Mouse (Mus musculus) frontal cortex, adult 2 months (tissue): ENCODE measurements around the gene Pagr1a. TPM values are rescaled to one million over a fixed set of nuclear protein-coding genes. Genes with fewer than 3 reads are reported as not detected.

Source experiments
- DNase-seq, 2 experiments: peaks; one replicate each; pipeline ENCODE4 v3.0.0; 2022; ENCODE audit warnings: low spot score in 1 of 2; ENCODE audit errors: extremely low spot score in 1 of 2
- polyA plus RNA-seq: library from polyadenylated mRNA; depleted of rRNA; stranded (reverse); fragments of >200 nt; gene quantifications from 2 replicates; pipeline ENCODE4 v1.2.3, GENCODE M21; 2012

Gene Pagr1a
- polyA plus RNA-seq, 1 experiment, result 30.0 TPM

GRCm38 (mm10) chr7:127021563-127022527 lies 4.7 kb upstream of the Pagr1a start:
- DNase-seq, result no peak

DNA sequence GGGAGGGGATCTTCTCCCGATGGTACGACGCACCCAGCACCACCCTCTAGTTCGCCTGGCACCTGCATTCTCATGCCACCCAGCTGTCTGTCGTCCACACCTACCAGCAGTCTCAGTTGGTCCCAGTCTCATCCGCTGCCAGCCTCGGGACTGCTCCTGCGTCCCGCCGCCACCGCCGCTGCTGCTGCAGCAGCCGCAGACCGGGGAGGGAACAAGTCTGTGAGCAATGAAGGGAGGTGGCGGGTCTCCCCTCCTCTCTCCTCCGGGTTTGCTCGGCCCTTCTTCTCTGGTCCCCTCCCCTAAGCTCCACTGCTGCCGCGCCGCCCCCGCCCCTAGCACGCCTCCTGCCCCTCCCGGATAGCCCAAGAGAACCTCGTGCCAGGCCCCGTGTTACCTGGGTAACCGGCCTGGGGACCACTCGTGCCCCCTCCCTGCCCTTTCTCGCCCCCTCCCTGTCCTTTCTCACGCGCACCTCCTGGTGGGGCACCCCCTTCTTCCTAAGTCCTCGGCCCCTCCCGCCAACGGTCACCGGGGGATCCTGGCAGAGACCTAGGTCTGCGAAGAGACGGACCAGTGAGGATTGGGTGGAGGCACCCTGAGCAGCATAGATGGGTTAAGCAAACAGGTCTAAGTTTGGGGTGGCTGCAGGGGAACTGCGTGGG lies 3.9 kb upstream of the Pagr1a start, which contains the start of the genes Gm42742 and Prrt2:
Gene Gm42742, minus strand, starts transcription at position 197 of the 662 bp plus-strand sequence.
Gene Prrt2, minus strand, starts transcription at position 311 of the 662 bp plus-strand sequence.
- DNase-seq, result peak; percentile 51 to 74

DNA sequence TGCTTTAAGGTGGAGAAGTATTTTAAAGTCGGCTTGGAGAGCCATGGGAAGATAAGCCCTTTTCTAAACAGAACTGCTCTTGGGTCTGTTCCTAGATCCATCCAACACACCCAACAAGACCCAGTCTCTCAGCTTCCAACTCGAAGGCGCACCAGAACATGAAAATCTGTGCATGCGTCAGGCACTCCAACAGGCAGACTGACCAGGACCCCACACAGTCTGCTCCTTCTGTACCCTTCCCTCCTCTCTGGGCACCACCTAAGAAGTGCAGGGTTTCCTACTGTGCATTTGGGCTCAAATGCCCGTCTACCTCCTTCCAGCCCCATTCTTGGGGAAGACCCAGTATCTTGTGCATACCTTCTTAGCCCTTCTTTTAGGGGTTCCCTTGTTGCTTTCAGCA lies 3.3 kb upstream of the Pagr1a start:
- DNase-seq, result no peak

DNA sequence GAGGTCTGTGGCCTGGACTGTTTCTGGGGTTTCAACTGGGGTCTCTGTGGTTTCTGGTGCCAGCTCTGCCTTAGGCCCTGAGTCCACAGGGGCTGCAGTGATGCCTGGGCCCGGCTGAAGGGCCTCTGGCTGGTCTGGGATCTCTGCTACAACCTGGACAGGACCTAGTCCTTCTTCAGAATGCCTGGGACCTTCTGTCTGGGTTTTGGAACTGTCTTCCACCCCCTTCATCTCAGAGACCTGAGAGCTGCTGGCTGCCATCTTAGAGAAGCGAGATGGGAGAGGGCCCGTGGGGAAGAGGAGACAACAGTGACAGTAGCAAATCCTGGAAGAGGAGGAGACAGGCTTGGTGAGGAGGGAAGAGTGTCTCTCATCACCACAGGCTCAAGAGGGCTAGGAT lies 2.9 kb upstream of the Pagr1a start:
- no peak for DNase-seq

DNA sequence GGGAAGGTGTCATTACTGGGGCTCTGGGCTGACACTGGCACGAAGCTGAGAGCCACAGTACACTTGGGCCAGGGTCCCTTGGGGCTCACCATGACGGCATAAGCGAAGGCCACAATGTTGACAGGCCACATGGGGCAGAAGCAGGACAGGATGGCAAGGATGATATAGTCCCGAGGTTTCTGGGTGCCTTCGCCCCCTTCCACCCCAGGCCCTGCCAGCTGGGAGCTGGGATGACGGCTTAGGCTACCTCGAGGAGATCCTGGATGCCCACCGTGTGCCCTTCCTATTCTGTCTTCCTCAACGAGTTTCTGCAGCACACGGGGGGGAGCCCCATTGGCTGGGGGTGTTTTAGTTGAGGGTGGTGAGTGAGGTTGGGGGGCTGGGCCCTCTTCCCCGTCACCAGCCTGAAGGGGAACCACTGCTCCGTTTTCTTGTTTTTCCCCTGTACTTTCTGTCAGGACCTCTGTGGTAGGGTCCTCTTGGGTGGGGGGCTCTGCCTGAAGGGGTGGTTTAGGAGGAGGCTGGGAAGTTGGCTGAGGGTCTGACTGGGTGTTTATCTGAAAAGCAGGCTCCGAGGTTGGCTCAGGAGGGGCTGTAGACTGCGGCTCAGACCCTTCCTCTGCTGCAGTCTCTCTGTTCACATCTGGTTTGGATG lies 2.3 kb upstream of the Pagr1a start:
- DNase-seq, result no peak

DNA sequence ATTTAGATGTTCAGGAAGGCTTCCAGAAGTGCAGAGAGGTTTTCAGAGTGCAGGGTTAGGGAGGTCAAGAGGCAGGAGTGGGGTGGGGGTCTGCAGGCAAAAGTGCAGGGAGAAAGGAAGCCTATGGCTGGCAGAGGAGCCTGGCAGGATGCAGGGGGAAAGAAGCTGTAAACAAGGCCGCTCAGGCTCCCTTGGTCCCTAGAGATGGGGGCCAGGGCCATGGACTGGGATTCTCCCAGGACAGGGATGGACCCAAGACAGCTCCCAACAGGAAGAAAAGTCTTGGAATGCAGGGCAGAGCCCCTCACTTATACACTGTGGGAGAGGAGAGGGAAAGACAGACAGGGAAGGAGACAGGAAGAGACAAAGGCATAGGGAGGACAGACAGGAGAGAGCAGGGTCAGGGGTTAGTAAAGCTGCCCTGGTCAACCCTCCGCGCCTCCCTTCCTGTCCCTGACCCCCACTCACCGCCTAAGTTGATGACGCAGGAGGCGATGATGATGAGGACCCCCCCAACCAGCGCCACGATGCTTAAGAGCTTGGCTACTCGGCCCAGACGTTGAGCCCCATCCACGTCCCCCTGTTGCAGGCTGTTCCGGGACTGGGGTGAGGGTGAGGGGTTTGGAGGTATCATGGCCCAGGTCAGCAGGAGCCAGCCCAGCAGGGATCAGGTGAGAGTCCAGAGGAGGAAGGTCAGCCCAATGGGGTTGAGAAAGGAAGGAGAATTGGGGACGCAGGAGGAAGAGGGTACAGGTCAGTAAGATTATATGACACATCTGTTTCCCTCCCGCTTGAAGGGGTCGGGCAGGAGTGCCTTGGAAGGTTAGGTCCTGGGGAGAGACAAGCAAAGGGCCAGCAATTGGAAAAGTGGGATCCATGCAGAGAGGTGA lies 1.5 kb upstream of the Pagr1a start:
- no peak for DNase-seq

DNA sequence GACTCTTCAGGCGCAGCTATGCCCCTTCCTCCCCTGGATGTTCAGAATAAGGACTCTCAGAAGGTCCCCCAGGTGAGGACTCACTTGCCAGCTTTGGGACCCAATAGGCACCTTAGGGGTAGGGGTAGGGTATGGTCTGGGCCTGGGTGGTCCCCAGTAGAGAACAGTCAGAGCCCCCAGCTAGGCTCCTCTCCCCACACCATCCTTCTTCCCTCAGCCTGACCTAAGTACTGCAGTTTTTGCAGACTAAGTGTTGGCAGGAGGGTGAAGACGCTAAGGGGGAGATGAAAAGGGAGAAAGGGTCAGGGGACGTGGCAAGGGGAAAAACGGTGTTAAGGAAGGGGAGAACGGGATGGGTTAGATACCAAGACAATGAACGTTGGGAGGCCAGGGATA lies 796 bp upstream of the Pagr1a start:
- no peak for DNase-seq

DNA sequence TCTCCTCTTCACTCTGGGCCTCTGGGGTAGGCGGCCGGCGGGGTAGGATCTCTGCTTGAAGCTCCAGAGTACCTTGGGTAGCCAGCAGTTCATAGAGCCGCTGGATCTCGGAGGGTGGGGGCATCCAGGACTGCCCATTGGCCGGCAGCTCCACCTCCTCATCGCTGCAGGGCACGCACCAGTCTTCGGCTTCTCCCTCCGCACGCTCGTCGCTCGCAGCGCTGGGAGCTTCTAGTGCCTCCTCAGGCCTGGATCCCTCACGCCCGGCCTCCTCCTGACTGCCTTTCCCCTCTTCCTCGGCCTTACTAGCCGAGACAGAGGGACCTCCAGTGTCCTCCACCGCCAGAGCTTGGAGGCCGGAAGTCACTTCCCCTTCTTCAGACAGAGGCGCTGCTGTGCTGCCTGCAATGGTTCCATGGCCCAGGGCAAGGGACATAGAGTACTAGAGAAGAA lies 640 bp downstream of the Pagr1a start:
- DNase-seq, result no peak

DNA sequence TGATC lies 869 bp downstream of the Pagr1a start, which contains the start of gene Pagr1b:
Gene Pagr1b, minus strand, starts transcription at position 4 of the 5 bp plus-strand sequence.
- DNase-seq, result no peak

DNA sequence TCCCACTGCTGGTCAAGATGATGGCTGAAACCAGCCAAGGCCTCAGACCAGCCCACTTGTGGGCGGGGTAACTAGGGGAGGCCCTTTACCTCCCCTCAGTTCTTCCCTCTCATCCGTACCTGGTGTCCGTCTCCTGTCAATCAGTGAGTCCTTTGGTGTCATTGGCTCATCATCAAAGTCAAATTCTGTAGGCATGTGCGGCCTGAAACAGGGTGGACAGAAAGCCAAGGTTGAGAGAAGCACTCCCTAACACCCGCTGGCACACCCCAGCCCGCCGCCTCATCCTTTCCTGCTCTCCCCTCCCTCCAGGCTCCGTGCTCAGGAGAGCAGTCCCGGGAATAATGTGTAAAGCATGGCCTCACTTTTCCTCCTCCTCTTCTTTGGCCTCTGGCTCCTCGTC lies 1.1 kb downstream of the Pagr1a start:
- no peak for DNase-seq

DNA sequence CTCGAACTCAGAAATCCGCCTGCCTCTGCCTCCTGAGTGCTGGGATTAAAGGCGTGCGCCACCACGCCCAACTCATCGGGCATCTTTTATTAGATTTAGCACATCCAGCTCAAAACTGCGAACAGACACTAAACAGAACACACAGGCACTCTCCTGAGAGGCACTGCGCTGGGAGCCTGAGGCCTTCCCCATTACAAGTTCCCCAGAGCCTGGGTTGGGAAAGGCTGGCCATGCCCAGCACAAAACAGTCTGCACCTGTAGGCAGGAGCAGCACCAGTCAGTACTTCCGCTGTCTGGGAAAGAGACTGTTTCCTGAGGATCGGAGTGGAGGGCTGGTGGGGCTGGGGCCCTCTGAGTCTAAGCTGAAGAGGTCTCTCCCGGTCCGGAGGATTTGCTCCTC lies 2.2 kb downstream of the Pagr1a start:
- no peak for DNase-seq

- no peak for DNase-seq
Measured at GRCm38 (mm10) chr7:127014320-127014719, 2.8 kb downstream of the Pagr1a start, which contains the start of gene Mvp. Gene Mvp, minus strand, starts transcription at chr7:127014621.

DNA sequence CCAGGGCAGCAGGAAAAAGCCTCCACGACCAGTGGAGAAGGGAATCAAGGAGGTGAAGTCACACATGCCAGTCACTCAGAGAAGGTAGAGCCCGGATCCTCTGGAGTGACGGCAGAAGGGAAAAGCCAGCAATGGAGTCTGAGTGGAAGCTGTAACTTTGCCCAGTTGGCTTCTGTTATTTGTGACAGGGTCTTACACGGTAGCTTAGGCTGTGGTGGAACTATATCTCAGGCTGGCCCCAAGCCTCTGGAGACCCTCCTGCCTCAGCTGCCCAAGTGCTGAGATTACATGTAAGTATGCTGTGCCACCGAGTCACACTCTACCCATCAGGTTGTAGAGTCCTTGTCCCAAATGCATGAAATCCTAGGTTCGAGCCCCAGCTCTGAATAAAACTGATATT lies 3.8 kb downstream of the Pagr1a start:
- DNase-seq, result no peak

GRCm38 (mm10) chr7:127012845-127013244 lies 4.3 kb downstream of the Pagr1a start:
- DNase-seq, result no peak

DNA sequence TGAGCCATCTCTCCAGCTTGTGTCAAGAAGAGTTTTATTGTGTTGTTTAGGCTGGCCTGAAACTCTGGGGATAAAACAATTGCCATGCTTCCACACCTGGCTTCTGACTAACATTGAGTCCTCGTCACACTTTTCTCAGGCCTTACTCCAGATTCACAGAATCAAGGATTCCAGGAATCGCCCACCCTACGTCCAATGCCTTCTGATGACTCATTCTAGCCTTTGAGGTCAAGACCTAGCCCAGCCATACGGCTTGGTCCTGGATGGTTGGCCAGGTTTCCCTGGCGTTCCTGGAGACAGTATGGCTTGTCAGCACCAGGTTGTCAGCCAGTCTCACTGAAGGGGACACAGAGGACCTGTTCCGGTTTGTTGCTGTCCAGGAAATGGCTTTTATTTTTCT lies 4.8 kb downstream of the Pagr1a start:
- DNase-seq, result no peak

DNA sequence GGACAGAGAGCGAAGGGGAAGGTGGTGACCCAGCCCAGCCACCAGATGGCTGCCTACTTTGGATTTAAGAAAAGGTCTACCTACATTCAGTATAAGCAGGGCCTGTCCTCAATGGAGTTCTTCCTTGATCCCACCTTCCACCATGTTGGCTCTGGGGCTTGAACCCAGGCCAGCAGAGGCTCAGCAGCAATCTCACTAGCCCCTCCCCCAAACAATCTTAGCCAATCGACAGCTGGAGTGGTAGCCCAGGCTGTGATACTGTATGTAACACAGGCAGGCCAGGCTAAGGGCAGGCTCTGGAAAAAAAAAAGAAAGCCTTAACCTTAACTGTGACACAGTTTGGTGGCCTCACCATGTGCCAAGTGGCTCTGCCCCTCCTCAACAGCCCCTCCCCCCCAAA lies 5.4 kb downstream of the Pagr1a start:
- no peak for DNase-seq

DNA sequence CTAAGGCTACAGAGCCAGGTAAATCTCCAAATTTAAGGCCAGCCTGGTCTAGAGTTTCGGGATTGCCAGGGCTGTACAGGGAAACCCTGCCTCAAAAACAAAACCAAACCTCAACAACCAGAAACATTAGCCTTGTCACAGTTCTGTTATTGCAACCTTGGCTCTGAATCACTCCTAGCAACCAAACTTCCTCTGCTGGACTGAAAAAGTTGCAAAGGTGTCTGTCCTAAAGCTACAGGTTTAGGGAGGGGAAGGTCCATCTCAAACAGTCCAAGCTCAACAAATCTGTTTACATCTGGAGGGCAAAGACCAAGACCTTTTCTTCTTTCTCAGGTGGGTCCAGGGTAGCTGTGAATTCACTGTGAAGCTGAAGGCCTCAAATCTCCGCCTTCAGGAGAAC lies 6.1 kb downstream of the Pagr1a start:
- no peak for DNase-seq

DNA sequence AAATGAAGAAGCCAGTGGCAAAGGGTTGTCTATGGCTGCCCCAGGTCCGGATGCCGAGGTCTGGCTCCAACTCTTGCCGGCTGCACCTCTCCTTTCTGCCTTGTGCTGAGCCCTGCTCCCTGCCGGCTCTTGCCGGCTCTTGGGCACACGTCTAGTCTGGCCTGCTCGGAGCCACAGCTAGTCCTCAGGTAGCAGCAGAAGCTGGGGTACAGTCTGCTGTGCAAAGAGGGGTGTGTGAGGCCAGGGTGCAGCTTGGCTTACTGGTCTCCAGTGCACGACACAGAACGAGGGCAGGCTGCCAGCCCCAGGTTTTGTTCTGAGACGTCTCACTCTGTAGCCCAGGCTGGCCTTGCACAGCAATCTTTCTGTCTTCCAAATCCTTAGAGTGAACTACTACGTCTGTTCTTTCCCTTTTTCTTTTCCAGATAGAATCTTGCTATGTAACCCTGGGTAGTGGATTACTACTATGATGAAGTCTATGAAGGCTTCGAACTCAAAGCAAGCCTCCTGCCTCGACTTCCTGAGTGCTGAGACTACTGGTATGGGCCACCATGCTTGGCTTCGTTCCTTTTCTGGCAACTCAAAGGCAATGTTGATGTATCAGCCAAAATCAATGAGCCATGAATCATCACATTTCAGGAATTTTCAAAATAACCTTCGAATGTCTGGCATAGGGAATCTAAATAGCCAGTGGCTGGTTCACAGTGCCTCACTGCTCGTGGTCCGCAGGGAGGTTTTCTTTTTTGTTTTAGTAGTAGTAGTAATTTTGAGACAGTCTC lies 7.7 kb downstream of the Pagr1a start:
- DNase-seq, result no peak

DNA sequence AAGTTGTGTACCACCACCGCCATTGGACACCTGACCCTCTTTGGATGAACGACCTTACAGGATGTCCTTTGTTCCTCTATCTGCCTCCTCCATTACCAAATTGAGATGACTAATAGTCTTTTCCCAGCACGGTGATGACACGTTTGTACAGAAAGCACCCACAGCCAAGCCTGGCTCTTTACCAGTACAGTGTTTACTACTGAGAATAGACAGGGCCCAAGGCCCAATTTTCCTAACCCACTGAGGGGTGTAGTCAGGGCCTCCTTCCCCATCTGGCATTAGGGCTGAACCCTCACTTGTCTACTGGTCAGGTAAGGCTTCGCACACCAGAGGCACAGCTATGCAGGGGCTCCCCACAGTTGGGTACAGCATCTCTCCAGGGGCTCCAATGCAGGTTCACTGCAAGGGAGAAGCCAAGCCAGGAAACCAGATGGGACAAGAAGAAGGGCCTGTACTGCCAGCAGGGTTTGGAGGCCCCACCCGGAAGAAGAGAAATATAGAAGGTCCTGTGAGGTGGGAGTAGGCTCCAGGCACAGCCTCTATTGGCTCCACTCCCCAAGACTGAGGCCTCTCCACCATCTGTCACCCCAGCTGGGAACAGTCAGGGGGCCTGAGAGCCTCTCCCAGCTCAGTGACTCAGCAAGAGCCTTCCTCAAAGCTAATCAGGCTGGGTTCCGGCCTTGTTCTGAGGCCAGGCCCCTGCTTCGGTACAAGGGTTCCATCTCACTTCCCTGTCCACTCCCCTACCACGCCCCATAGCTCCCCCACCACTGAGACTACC lies 8.7 kb downstream of the Pagr1a start:
- DNase-seq, result peak; percentile 77 to 87
